Mouse (Mus musculus) kidney, postnatal 0 days (tissue): Measurements from ENCODE around the gene Ube2c. TPM values are rescaled to one million over a fixed set of nuclear protein-coding genes. Genes with fewer than 3 reads are reported as not detected.

Experiments
- ATAC-seq: fragments of 200-750 bp; cut with Nextera tagmentation; replicated peaks from 2 replicates; pipeline ENCODE4 v1.8.0; 2017; ENCODE audit warnings: low read depth, moderate number of reproducible peaks, moderate TSS enrichment, moderate library complexity; ENCODE audit not compliant: low FRiP score
- DNase-seq: peaks from one replicate; pipeline ENCODE4 v3.0.0-alpha.2; 2016; ENCODE audit warnings: low spot score
- H3K27ac ChIP-seq: fragments of 300-500 bp; sonication (generic); 2 replicates; pipeline ENCODE4 v1.5.1; 2014; ENCODE audit warnings: mild to moderate bottlenecking
- H3K27me3 ChIP-seq: fragments of 300-500 bp; sonication (generic); 2 replicates; pipeline ENCODE4 v1.6.1; 2014; ENCODE audit warnings: low read length, mixed read lengths; ENCODE audit not compliant: insufficient read depth
- H3K36me3 ChIP-seq: fragments of 300-500 bp; sonication (generic); 2 replicates; pipeline ENCODE4 v1.6.1; 2014; ENCODE audit warnings: low read length, mixed read lengths; ENCODE audit not compliant: insufficient read depth
- H3K4me1 ChIP-seq: fragments of 300-500 bp; sonication (generic); replicated peaks from 2 replicates; pipeline ENCODE4 v1.6.1; 2014; ENCODE audit warnings: antibody characterized with exemption, low read length, mixed read lengths; ENCODE audit not compliant: insufficient read depth
- H3K4me2 ChIP-seq: fragments of 300-500 bp; sonication (generic); 2 replicates; pipeline ENCODE4 v1.6.1; 2014; ENCODE audit warnings: mild to moderate bottlenecking, low read length, moderate library complexity, mixed read lengths
- H3K4me3 ChIP-seq: fragments of 300-500 bp; sonication (generic); replicated peaks from 2 replicates; pipeline ENCODE4 v1.5.1; 2014; ENCODE audit warnings: low read depth, low read length
- H3K9ac ChIP-seq: fragments of 300-500 bp; sonication (generic); 2 replicates; pipeline ENCODE4 v1.6.1; 2014; ENCODE audit warnings: low read depth, low read length
- H3K9me3 ChIP-seq: fragments of 300-500 bp; sonication (generic); replicated peaks from 2 replicates; pipeline ENCODE4 v1.6.1; 2016; ENCODE audit warnings: low read length, inconsistent platforms, mixed read lengths
- CTCF ChIP-seq: IDR thresholded peaks from 2 replicates; pipeline ENCODE4 v1.5.1; 2016; ENCODE audit warnings: antibody characterized with exemption, low read depth, mild to moderate bottlenecking, moderate library complexity
- WGBS: fragments of 180-500 bp; shearing (Covaris S2); extraction: QIAGEN DNeasy Blood & Tissue Kit; methylation state at CpG from one replicate; pipeline ENCODE4 v1.1.7; 2014; 5-methylcytosine and 5-hydroxymethylcytosine counted together
- polyA plus RNA-seq: library from polyadenylated mRNA; unstranded; fragments of >200 nt; fragmentation: Nextera tagmentation; extraction: Ambion mirVana; gene quantifications from 2 replicates; pipeline ENCODE4 v1.2.1, GENCODE M21; 2015

Ube2c gene
- polyA plus RNA-seq, 1 experiment from 2014 or later: 132 TPM

DNA sequence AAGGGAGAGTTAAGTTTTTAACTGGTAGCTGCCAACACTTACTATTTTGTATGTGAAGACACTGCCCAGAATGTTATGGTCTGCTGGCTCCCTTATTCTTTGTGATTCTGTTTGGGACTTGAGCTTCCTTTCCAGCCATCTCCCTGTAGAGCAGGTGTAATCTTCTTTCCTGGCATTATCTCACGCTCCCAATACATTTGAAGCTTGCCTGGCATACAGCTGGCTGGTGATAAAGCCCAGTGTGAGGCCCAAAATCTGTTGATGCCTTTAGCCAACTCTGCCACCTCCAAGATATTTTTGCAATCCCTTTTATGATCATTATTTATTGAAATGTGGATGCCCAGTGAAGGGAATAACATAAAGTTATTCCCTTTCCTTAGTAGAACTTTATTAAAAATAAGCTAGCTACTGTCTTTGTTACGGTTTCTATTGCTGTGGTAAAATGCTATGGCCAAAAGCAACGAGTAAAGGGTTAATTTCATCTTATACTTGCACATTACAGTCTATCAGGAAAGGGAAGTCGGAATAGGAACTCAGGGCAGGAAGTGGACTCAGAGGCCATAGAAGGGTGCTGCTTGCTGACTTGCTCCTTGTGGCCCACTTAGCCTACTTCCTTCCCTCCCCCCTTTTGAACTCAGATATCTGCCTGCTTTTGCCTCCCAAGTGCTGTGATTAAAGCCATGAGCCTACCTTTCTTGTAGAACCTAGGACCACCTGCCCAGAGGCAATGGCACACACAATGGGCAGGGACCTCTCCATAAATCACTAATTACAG is 9.5 kb upstream of the Ube2c start:
- DNase-seq (no peak), ATAC-seq (no peak)
- Histone ChIP-seq H3K4me1 (no peaks in the 10 kb centered on the region), H3K4me2 (no peak overlapping the region), H3K36me3 (peaks cover 66% of the 10 kb centered on the region), H3K9ac (no peak overlapping the region), H3K9me3 (no peaks in the 10 kb centered on the region), H3K27me3 (no peaks in the 10 kb centered on the region), H3K4me3 (no peak overlapping the region), H3K27ac (no peak overlapping the region)
- no peak for TF ChIP-seq CTCF
- WGBS: 76% methylated on average over 4 of the region's 4 CpGs

DNA sequence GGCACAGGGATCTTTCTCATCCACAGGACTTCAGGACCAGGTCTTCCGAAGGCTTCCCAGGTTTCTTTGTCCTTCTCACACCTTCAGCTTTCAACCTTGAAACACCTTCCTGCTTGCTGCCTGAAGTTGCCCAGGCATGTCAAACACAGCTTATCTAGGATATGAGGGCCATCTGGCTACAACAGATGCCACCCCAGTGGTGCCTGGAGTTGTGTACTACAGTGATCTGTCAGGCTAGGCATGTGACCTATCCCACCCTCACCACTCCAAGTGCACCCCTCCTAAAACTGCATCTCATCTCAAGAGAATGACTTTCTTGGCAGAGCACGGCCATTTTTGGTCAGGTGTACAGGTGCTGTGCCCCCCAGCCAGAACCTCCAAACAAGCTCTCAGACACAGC is 8.2 kb upstream of the Ube2c start:
- H3K4me1 ChIP-seq: no peaks in the 10 kb centered on the region
- no peak overlapping the region for H3K4me3 ChIP-seq
- ATAC-seq: no peak
- no peak for TF ChIP-seq CTCF
- no peak overlapping the region for H3K9ac ChIP-seq
- H3K9me3 ChIP-seq: no peaks in the 10 kb centered on the region
- WGBS: 94% methylated on average over 2 of the region's 2 CpGs
- H3K36me3 ChIP-seq: peaks cover 65% of the 10 kb centered on the region
- no peak overlapping the region for H3K27ac ChIP-seq
- no peak overlapping the region for H3K4me2 ChIP-seq
- DNase-seq: no peak
- H3K27me3 ChIP-seq: no peaks in the 10 kb centered on the region

DNA sequence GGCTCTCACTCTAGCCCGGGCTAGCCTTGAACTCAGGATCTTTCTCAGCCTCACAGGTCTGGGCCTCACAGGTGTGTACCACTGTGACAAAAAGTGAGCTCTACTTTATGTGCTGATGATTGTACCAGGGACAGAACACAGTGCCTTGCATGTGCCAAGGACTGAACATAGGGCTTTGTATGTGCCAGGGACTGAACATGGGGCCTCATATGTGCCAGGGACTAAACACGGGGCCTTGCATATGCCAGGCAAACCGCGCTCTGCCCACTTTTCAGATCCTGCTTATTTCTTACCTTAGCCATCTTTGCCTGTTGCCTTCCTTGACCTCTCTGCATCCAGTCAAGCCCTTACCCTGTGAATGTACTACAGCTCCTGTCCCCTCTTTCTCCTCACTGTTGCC is 7.7 kb upstream of the Ube2c start:
- no peak for TF ChIP-seq CTCF
- H3K4me3 ChIP-seq: no peak overlapping the region
- H3K27me3 ChIP-seq: no peaks in the 10 kb centered on the region
- H3K36me3 ChIP-seq: peaks cover 67% of the 10 kb centered on the region
- DNase-seq (no peak), ATAC-seq (no peak)
- no peak overlapping the region for H3K27ac ChIP-seq
- WGBS: 99% methylated on average over 4 of the region's 4 CpGs
- no peaks in the 10 kb centered on the region for H3K4me1 ChIP-seq
- no peaks in the 10 kb centered on the region for H3K9me3 ChIP-seq
- no peak overlapping the region for H3K9ac ChIP-seq
- no peak overlapping the region for H3K4me2 ChIP-seq

DNA sequence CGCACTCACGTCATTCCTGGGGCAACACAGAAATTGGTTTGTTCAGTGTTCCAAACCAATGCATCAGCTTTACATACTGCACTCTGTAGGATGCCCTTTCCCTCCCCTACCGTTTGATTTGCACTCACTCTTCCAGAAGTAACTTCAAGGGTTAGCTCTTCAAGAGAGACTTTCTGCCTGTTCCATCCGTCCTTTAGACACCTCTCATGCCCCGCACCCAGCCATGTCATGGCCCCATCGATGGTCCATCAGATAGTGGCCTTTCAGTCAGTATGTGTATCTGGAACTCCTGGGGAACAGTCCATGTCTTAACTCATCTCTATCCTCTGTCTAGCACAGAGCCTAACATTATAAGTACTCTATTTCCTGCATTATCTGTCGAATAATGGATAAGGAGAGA is 7.1 kb upstream of the Ube2c start:
- Histone ChIP-seq H3K36me3 (peaks cover 67% of the 10 kb centered on the region), H3K9ac (no peak overlapping the region), H3K4me3 (no peak overlapping the region), H3K4me2 (no peak overlapping the region), H3K27ac (no peak overlapping the region), H3K4me1 (no peaks in the 10 kb centered on the region), H3K9me3 (no peaks in the 10 kb centered on the region), H3K27me3 (no peaks in the 10 kb centered on the region)
- ATAC-seq (no peak), DNase-seq (no peak)
- WGBS: 79% methylated on average over 7 of the region's 7 CpGs
- no peak for TF ChIP-seq CTCF

DNA sequence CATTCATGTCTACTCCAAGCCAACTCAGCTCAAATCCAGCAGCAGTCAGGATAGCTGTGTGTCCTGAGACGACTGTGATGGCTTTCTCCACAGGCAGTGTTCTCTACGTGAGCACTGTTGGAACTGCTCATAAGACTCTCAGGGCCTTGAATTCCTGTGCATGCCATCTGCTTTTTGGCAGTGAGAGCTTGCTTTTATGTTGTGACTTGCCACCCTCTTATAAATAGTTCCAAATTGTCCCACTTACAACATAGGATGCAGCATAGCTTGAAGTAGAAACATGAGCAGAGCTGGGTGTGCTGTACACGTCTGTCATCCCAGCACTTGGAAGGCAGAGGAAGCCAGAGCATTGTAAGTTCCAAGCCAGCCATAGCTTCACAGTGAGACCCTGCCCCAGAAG is 3.9 kb upstream of the Ube2c start:
- ATAC-seq (no peak), DNase-seq (no peak)
- H3K27ac ChIP-seq: no peak overlapping the region
- WGBS: 85% methylated on average over 3 of the region's 3 CpGs
- H3K4me3 ChIP-seq: no peak overlapping the region
- peaks cover 42% of the 10 kb centered on the region for H3K36me3 ChIP-seq
- 0 out of 2 replicates have a peak, but pooled peaks cover 6% of the 10 kb centered on the region for H3K4me1 ChIP-seq
- H3K4me2 ChIP-seq: no peak overlapping the region
- no peak overlapping the region for H3K9ac ChIP-seq
- no peaks in the 10 kb centered on the region for H3K27me3 ChIP-seq
- no peaks in the 10 kb centered on the region for H3K9me3 ChIP-seq
- no peak for TF ChIP-seq CTCF

DNA sequence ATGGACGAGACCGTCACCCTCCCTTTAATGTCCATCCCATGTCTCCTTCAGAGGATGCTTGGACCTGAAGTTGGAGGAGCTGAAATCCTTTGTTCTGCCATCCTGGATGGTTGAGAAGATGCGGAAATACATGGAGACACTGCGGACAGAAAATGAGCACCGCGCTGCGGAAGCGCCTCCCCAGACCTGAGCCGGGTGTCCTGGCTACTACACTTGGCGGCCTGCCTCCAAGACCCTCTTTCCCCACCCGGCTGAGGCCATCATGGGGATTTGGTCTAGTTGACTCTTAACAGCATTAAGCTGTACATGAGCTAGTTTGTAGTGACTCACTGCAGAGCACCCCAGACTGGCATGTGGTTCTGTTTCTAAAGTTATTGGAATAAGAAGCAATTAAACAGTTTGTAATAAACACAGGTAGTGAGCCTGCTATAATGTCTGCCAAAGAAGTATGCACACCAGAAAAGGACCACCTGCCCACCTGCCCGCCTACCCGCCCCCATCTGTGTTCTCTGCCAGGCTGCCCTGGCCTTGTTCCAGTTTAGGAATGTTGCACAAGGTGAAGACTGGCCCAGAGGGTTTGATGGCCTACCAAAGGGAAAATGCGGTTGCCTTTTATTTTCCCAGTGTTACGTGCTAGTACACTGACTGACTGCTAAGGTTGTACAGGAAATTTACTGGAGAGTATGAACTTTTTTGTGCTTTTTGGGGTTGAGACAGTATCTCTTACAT is 1.7 kb upstream of the Ube2c start:
- Histone ChIP-seq H3K36me3 (peaks cover 33% of the 10 kb centered on the region), H3K9me3 (no peaks in the 10 kb centered on the region), H3K4me3 (no peak overlapping the region), H3K4me1 (0 out of 2 replicates have a peak, but pooled peaks cover 9% of the 10 kb centered on the region), H3K27ac (peak overlapping the region; percentile 26; the same call in 1 of the 2 replicates), H3K9ac (no peak overlapping the region), H3K4me2 (no peak overlapping the region), H3K27me3 (no peaks in the 10 kb centered on the region)
- 86% methylated on average over 15 of the region's 15 CpGs for WGBS
- no peak for TF ChIP-seq CTCF
- no peak for ATAC-seq
- no peak for DNase-seq
